Comparison of ENCODE assay signal across 8 mouse cellular contexts in the genomic region with DNA sequence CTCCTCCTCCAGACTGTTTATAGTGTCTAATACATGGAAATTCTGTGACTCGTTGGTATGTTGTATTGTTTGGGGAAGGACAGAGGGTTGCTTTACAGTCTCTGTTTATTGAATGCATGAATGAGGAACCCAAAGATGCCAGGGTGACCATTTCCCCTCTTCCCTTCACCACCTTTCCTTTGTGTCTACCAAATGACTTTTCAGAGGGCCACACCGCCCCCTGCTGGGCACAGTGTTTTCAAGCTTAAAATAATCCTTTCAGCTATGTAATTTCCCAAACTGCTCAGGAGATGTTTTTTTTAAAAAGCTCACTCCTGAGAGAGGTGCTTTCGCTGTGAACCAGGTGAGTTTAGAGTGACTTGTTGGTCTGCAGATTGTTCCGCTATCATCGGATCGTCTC. TPM values are rescaled to one million over a fixed set of nuclear protein-coding genes. Genes with fewer than 3 reads are reported as not detected.
A peak's percentile ranks its signal among the peaks of the same experiment; 100 is the strongest.
DNase-seq lines count a peak whose midpoint lies in the region; ATAC-seq and TF ChIP-seq lines count a peak whose summit lies in the region.

No protein-coding gene starts in this region.

- ATAC-seq in cerebellum, adult (ENCODE audit: insufficient number of reproducible peaks, low FRiP score, low TSS enrichment): no peak
- ATAC-seq in Patski: no peak
- ATAC-seq in hematopoietic stem cell, adult 5-6 weeks (replicated peaks in 1 of 2; ENCODE audit: insufficient read depth in 1 of 2, low FRiP score in 2 of 2, low TSS enrichment in 1 of 2, low read depth in 1 of 2, poor library complexity in 2 of 2, severe bottlenecking in 2 of 2): peak; percentile 83 to 85; a peak in 3 of 4 replicates
- ATAC-seq in monocyte, adult 5-6 weeks (replicated peaks; ENCODE audit: insufficient number of reproducible peaks, low FRiP score, low TSS enrichment, poor library complexity, severe bottlenecking): 0 out of 2 replicates have a peak, but pooled peaks have one; percentile 27

- H3K4me3 ChIP-seq in cortical plate, adult 2 months (ENCODE audit: insufficient read depth, low read length): no peak overlapping the region

- no peaks in the 10 kb centered on the region for H3K27me3 ChIP-seq in Patski

- H3K27ac ChIP-seq in cortical plate, adult 2 months (ENCODE audit: insufficient read depth, low read length): no peak overlapping the region

- peak; percentile 77 for TF ChIP-seq CTCF in Patski (IDR thresholded peaks at IDR 0.05)
- peak; percentile 67 for TF ChIP-seq CTCF in cortical plate, adult 2 months (IDR thresholded peaks at IDR 0.05; ENCODE audit: extremely low read depth, insufficient read depth, low read length)

- peak; percentile 24 for DNase-seq in cerebellum, adult 8-10 months
- DNase-seq in Patski (ENCODE audit: low read depth, low spot score): no peak
- peak; percentile 19 to 77 for DNase-seq in left cerebral cortex, adult 8-10 months (ENCODE audit: low spot score in 2 of 2)
- peak; percentile 10 for DNase-seq in telencephalon, adult 2 months (ENCODE audit: low read depth, low spot score)

- in situ Hi-C loops in Patski (cut with MboI; ENCODE audit: low pct_unique_long_range_greater_than_20kb): no loop called here

- TF ChIP-seq POLR2A in cortical plate, adult 2 months (IDR thresholded peaks at IDR 0.05; ENCODE audit: extremely low read depth, insufficient read depth, low read length): no peak

- POLR2A ChIA-PET in Patski (lab: Charles Lee): interaction anchor here (1.4 kb wide), 1 partner anchor 14 kb away, joined by 4 read pairs; no protein-coding TSS in a partner anchor

- CTCF ChIA-PET in Patski (lab: Charles Lee): interaction anchor here (0.7 to 6.5 kb wide), 15 partner anchors 10 to 93 kb away, joined by 3 to 30 read pairs (median 8); partner anchors contain the start of gene Tes

- no peaks in the 10 kb centered on the region for H3K4me1 ChIP-seq in cortical plate, adult 2 months (ENCODE audit: control insufficient read depth, insufficient read depth, low read length)

RNA-seq across cellular contexts. Expression of gene Tes, which starts 22.5 kb away (rescaled TPM):
- polyA plus RNA-seq in Patski (2021): 104 TPM
- polyA plus RNA-seq in cortical plate, adult 2 months (2012; rRNA removed): 1.8 and 1.9 TPM in 2 replicates
- total RNA-seq in hematopoietic stem cell, adult 5-6 weeks (2017): 117 and 119 TPM in 2 replicates
- total RNA-seq in left cerebral cortex, adult 8-10 months (2022): 1 to 10 TPM; 2.9 to 4.3 (median 3.6) TPM
- 90.4 to 132 TPM (median 91.2 TPM) in 3 replicates for total RNA-seq in monocyte, adult 5-6 weeks (2017)

Comparison
In these comparisons a context has a peak if more than half of its experiments do, and no peak if none do; other contexts are left out.
1. ATAC-seq: peak in hematopoietic stem cell, adult 5-6 weeks (2 of 2) and monocyte, adult 5-6 weeks (single experiment); none in cerebellum, adult (single experiment) and Patski (single experiment).
2. RNA of gene Tes, which starts 22.5 kb away (total RNA-seq): 117 to 119 TPM in hematopoietic stem cell, adult 5-6 weeks and 90.4 to 132 TPM in monocyte, adult 5-6 weeks; 2.9 to 4.3 TPM in left cerebral cortex, adult 8-10 months; every median in the first group is over 10 times any median in the second.